25 mouse cellular contexts compared by ENCODE assay signal in the genomic region with DNA sequence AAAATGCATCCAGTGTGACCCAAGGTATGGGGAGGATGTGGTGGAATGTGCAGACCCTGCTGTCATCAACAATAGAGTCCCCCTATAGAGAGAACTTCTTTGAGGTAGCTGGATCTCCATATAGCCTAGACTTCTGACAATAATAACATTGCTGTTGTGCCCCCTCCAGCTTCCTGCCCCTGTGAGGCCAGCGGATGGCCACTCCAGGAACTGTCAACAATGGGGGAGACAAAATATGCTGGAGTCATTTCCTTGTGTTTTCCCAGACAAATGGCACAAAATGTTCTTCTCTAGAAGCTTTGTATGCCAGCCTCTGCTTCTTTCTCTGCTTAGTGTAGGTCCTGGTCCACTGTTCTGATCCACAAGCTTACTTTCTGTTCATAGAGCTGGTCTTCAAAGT. TPM values are rescaled to one million over a fixed set of nuclear protein-coding genes. Genes with fewer than 3 reads are reported as not detected.
"Had no signal": no experiment of that assay in that cellular context is flagged by ENCODE, and none has a peak within 500 bp of the region (broad histone marks: within the 10 kb centered on the region; RNA-seq: fewer than 3 reads in every experiment).

No protein-coding gene starts in this region.

- H3K9ac ChIP-seq: kidney, embryonic 15.5 days; limb, embryonic 13.5 days; liver, embryonic 13.5 days; lung, embryonic 14.5 days; midbrain, embryonic 12.5 days; midbrain, embryonic 15.5 days; neural tube, embryonic 12.5 days; neural tube, embryonic 15.5 days had no signal

- H3K9me3 ChIP-seq: kidney, embryonic 15.5 days; limb, embryonic 10.5 days; limb, embryonic 13.5 days; liver, embryonic 13.5 days; midbrain, embryonic 12.5 days; midbrain, embryonic 15.5 days; neural tube, embryonic 12.5 days; neural tube, embryonic 15.5 days had no signal

- DNase-seq: kidney, adult 11 months; kidney, adult 8-10 months; kidney, postnatal 14 days; layer of hippocampus, adult 9-11 months; liver, embryonic 13.5 days; lung, embryonic 14.5 days; right cerebral cortex, adult 18-20 months; right cerebral cortex, postnatal 14 days; right cerebral cortex, postnatal 4 days; thymus, adult 2 months; thymus, postnatal 14 days; thymus, postnatal 4 days had no signal

- H3K4me3 ChIP-seq: kidney, embryonic 15.5 days; layer of hippocampus, adult 2 months; limb, embryonic 10.5 days; limb, embryonic 13.5 days; liver, embryonic 13.5 days; midbrain, embryonic 12.5 days; midbrain, embryonic 15.5 days; neural tube, embryonic 12.5 days; neural tube, embryonic 15.5 days had no signal

- H3K27me3 ChIP-seq: neural tube, embryonic 12.5 days had no signal

- H3K27ac ChIP-seq: kidney, embryonic 15.5 days; layer of hippocampus, adult 2 months; limb, embryonic 10.5 days; limb, embryonic 13.5 days; liver, embryonic 13.5 days; macrophage; midbrain, embryonic 12.5 days; midbrain, embryonic 15.5 days; neural tube, embryonic 12.5 days; neural tube, embryonic 15.5 days; stomach, postnatal 0 days had no signal

- H3K36me3 ChIP-seq: kidney, embryonic 15.5 days; limb, embryonic 10.5 days; limb, embryonic 13.5 days; liver, embryonic 13.5 days; midbrain, embryonic 12.5 days; midbrain, embryonic 15.5 days; neural tube, embryonic 12.5 days; neural tube, embryonic 15.5 days had no signal

- H3K4me1 ChIP-seq: kidney, embryonic 15.5 days; limb, embryonic 10.5 days; limb, embryonic 13.5 days; liver, embryonic 13.5 days; midbrain, embryonic 12.5 days; midbrain, embryonic 15.5 days; neural tube, embryonic 12.5 days; neural tube, embryonic 15.5 days had no signal

- H3K4me2 ChIP-seq: kidney, embryonic 15.5 days; limb, embryonic 13.5 days; liver, embryonic 13.5 days; lung, embryonic 14.5 days; midbrain, embryonic 12.5 days; midbrain, embryonic 15.5 days; neural tube, embryonic 12.5 days; neural tube, embryonic 15.5 days had no signal

- ATAC-seq: midbrain, embryonic 15.5 days had no signal

RNA-seq across cellular contexts. Expression of gene Gpr143, which starts 6.4 kb away (rescaled TPM):
- total RNA-seq: liver, adult 2 months; megakaryocyte, adult 5-6 weeks had no signal
- polyA plus RNA-seq: large intestine, adult 2 months; liver, adult 2 months; liver, embryonic 13.5 days; macrophage had no signal

RNA-seq across cellular contexts. Expression of gene Shroom2, which starts 18.9 kb away (rescaled TPM):
- polyA plus RNA-seq: macrophage had no signal
